Mouse (Mus musculus) adrenal gland, adult 10 weeks (tissue): ENCODE measurements around the gene Tpgs1. TPM values are rescaled to one million over a fixed set of nuclear protein-coding genes. Genes with fewer than 3 reads are reported as not detected.

Source experiments
- polyA plus RNA-seq: library from polyadenylated mRNA; stranded (reverse); fragments of 350-450 nt; fragmentation: Illumina TruSeq; extraction: RNeasy Lipid Tissue Mini Kit (QIAGEN cat#74804); gene quantifications from one replicate; pipeline ENCODE4 v1.2.3, GENCODE M21; 2014; ENCODE audit warnings: low read depth, low replicate concordance

Gene Tpgs1
- polyA plus RNA-seq, result not detected

DNA sequence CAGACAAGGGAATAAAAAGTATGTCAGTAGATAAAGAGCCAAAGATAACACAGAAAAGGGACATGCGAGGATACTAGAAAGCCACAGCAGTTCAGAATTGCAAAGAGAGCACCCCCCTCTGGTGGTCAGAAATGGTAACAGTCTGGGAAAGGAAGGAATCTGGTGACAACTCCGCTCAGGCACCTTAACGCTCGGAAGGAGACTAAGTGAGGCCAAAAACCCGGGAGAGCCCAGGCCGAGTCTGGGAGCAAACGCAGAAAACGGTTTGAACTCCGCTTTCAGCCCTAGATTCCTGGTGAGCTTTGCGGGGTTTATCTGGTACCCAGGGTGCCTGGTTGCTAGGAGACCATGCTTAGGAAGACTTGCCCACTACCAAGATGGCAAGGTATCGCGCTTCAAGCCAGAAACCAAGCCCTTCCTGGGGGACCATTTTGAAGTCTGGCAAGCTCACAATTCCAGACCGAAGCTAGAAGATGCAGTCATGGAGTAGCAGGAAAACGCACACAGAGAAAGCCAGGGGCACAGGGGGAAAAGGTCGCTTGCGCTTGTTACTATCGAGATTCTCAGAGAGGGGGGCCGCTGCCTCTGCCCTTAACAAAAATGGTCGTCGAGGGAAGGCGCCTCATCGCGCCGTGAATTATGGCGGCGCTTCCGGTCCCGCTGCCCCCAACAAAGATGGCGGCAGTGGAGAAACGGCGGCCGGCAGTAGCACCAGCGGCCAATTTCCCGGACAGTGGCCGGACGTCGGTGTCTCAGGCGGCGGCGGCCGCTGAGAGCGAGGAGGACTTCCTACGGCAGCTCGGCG lies at the start of gene Tpgs1:
Gene Tpgs1 (plus strand): TSS at position 599 of the 805 bp plus-strand sequence.

DNA sequence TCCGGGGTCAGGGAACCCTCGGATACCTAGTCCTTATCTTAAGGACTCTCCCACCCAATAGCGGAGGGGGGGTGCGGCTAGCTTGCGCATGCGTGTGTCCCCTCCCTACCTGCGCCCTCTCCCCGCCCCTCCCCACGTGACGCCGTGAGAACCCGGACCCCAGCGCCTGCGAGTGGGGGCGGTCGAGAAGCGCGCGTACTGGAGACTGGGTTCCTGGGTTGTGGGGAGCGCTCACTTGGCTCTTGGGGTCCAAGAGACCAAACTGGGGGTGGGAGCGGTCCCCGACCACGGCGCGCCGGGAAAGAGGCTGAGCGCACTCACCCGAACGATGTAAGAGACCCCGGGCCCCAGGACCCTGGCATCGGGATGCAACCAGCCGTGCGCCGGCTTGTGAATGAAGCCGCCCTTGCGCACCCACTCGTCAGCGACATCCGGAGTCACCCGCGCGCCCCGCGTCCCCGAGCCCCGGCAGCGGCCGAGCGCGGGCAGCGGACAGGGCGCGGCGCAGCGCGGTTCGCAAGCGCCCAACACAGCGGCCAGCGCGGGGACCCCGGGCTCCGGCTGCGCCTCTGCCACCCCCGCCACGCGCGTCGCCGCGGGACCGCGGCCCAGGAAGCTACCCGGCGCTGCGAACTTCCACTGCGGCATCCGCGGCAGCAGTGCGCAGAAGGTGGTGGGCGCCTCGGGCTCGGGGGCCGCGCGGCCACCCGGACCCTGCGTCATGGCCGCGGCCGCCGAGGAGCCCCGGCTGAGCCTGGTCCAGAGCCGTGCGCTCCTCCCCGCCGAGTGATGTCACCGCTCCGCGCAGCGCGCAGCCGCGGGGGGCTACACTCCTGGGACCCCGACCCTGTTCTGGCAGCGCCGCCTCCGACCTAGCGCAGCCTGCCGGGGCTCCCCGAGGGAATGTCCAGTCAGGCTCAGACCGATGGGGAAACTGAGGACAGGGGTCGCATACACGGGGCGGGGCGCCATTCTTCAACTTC lies 31.8 kb upstream of the Tpgs1 start, which contains the start of gene Shc2:
Gene Shc2 (minus strand): TSS at position 791 of the 983 bp plus-strand sequence.

DNA sequence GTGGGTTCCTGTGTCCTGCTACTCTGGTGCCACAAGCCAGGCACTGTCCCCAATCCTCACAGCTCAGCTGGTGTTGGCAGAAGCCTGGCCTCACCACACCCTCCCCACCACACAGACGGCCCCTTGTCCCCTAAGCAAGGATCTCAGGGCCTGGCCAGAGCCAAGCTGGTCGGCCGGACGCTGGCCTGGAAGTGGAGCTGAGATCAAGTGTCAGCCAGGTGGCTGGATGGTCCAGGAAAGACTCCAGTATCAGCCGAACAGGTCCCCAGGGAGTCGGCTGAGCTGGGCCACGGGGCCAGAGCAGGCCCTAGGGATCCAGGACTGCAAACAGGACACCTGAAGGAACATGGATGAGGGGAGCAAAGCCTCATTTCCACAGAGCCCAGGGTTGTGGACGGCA lies 23.5 kb upstream of the Tpgs1 start, which contains the start of gene Odf3l2:
Gene Odf3l2 (minus strand): TSS at position 28 of the 400 bp plus-strand sequence.

DNA sequence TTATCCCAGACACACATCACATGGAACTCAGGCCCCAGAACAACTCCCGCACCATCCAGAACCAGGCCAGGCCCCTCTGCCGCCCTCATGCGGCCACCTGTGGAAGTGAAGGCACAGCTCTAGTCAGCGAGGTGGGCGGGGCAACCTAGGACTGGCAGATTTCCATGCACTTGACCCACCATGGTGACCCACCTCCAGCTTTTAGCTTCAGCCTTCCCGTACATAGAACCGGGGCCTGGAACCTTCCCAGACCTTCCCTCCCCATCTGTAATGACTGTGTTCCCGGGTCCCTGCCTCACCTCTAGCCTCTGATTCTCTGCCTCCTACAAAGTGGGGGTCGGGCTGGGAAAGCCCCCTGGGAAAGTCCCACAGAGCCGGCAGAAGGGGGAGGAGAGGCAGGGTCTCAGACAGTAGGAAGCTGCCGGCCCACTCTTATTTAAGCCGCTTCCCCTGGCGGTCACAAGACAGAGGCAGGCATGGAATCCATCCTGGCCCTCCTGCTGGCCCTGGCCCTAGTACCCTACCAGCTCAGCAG lies 5.0 kb upstream of the Tpgs1 start, which contains the start of gene Madcam1:
Gene Madcam1 (plus strand): TSS at position 429 of the 535 bp plus-strand sequence.

DNA sequence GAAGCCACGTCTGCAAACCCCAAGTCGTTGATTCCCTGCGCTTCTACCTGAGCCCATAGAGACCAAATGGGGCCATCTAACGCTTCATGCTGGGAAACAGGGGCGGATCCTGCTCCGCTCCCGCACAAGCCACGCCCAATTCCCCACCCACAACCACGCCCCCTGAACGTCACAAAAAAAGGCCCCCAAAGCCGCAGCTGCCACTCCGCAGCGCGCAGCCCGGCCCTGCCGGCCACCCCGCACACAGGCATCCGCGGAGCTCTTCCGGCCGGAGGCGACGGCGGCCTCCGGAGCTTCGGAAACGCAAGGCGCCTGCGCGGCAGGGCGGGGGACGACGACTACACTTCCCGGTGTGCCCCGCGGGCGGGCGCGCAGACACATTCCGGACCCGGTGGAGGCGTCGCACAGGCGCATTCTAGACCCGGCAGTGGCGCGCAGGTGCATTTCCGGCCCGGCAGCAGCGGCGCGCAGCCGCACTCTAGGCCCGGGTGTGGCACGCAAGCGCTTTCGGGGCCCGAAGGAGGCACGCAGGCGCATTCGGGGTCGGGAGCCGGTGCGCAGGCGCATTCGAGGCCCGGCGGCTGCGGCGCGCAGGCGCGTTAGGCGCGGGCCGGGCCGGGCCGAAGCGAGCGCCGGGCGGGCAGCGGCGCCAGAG lies 12.5 kb downstream of the Tpgs1 start, which contains the start of gene Cdc34:
Gene Cdc34 (plus strand): TSS at position 605 of the 655 bp plus-strand sequence.

DNA sequence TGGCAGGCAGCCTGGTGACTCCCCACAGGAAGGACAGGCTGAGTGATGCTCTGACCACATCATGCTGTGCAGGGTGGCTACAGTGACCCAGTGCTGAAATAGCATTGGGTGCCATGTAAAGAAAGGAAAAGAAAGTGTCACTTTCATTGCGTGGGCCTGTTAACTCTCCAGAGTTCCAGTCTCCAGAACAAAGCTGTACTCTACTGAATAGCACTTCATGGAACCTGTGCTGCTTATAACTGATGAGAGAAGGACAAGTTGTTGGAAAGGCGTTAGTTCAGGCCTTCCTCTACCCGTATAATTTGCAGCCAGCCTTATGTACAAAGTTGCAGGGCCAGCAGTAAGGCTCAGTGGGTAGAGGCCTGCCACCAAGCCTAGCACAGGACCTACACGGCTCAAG lies 19.6 kb downstream of the Tpgs1 start, which contains the start of gene Gzmm:
Gene Gzmm (plus strand): TSS at position 301 of the 400 bp plus-strand sequence.

DNA sequence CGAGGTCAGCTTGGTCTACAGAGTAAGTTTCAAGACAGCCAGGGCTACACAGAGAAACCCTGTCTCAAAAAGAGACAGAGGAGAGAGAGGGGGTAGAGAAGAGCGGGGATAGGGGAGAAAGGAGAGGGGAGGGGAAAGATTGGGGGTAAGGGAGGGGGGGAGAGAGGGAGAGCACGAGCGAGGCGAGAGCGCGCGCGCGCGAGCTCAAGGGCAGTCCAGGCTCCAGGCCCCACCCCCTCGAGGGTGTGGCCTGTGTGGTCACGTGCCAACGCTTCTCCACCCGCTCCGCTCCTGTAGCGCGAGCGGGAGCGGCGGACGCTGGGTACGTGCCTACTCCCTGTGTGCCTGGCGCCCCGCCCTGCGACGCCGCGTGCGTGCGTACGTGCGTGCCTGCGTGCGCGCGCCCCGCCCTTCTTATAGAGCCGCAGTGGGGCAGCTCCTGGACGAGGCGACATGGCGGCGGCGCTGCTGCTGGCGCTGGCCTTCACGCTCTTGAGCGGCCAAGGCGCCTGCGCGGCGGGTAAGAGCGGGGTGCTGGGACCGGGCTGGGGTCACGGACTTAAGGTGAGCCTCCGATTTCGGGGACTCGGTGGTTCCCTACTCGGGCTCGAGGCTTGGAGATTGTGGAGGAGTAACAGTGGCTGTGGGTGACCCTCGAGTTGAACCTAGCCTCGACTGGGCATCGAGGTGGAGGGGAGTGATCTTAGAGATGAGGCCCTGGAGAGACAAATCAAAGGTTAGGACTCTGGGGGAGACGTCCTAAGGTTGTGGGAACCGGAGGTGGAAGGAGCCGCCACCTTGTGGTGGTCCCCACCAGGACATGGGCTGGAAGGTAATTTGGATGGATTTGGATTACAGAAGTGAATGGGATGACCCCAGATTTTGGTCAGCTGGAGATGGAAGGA lies 35.1 kb downstream of the Tpgs1 start, which contains the start of gene Bsg:
Gene Bsg (plus strand): TSS at position 427 of the 905 bp plus-strand sequence.

DNA sequence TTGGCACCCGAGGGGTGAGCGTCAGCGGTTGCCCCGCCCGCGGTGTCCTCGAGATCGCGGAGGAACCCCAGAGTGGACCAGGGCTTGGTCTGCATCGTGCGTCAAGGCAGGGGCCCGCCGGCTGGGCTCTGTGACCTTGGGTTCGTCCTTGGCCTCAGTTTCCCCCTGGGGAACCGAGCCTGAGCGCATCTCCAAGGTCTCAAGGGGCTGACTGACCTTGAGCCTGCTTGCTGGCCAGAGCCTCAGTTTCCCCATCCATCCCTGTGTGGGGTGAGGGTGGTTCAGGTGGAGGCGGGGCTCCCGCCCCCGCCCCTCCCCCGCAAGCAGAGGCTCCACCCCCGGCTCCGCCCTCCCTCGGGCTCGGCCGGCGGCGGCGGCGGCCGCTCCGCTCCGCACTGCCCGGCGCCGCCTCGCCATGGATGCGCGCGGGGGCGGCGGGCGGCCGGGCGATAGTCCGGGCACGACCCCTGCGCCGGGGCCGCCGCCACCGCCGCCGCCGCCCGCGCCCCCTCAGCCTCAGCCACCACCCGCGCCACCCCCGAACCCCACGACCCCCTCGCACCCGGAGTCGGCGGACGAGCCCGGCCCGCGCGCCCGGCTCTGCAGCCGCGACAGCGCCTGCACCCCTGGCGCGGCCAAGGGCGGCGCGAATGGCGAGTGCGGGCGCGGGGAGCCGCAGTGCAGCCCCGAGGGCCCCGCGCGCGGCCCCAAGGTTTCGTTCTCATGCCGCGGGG lies 47.3 kb downstream of the Tpgs1 start, which contains the start of gene Hcn2:
Gene Hcn2 (plus strand): TSS at position 381 of the 734 bp plus-strand sequence.

Other genes starting within 250 kb of the Tpgs1 start
- not detected for gene Vmn2r83, start 200.6 kb upstream of the Tpgs1 start, polyA plus RNA-seq
- 1.7 TPM for gene Plpp2, start 135.6 kb upstream of the Tpgs1 start, polyA plus RNA-seq
- gene Mier2, start 114.2 kb upstream of the Tpgs1 start, polyA plus RNA-seq, result not detected
- gene Theg, start 82.0 kb upstream of the Tpgs1 start, polyA plus RNA-seq, result not detected
- not detected for gene C2cd4c, start 55.3 kb upstream of the Tpgs1 start, polyA plus RNA-seq
- gene Shc2, start 31.5 kb upstream of the Tpgs1 start, polyA plus RNA-seq, result 1.1 TPM
- gene Odf3l2, start 23.6 kb upstream of the Tpgs1 start, polyA plus RNA-seq, result not detected
- gene Madcam1, start 4.8 kb upstream of the Tpgs1 start, polyA plus RNA-seq, result not detected
- gene Cdc34, start 12.8 kb downstream of the Tpgs1 start, polyA plus RNA-seq, result not detected
- gene Gzmm, start 19.7 kb downstream of the Tpgs1 start, polyA plus RNA-seq, result not detected
- 289 TPM for gene Bsg, start 35.1 kb downstream of the Tpgs1 start, polyA plus RNA-seq
- not detected for gene Hcn2, start 47.3 kb downstream of the Tpgs1 start, polyA plus RNA-seq
- not detected for gene Polrmt, start 77.2 kb downstream of the Tpgs1 start, polyA plus RNA-seq
- not detected for gene Fgf22, start 85.7 kb downstream of the Tpgs1 start, polyA plus RNA-seq
- gene Rnf126, start 97.6 kb downstream of the Tpgs1 start, polyA plus RNA-seq, result 0.58 TPM
- gene Fstl3, start 107.9 kb downstream of the Tpgs1 start, polyA plus RNA-seq, result 6.9 TPM
- gene Prss57, start 121.6 kb downstream of the Tpgs1 start, polyA plus RNA-seq, result not detected
- 0.93 TPM for gene Palm, start 124.2 kb downstream of the Tpgs1 start, polyA plus RNA-seq
- gene Misp, start 151.6 kb downstream of the Tpgs1 start, polyA plus RNA-seq, result not detected
- 69.8 TPM for gene Ptbp1, start 185.1 kb downstream of the Tpgs1 start, polyA plus RNA-seq
- gene Prtn3, start 205.1 kb downstream of the Tpgs1 start, polyA plus RNA-seq, result not detected
- gene Plppr3, start 205.3 kb downstream of the Tpgs1 start, polyA plus RNA-seq, result not detected
- gene Elane, start 216.9 kb downstream of the Tpgs1 start, polyA plus RNA-seq, result not detected
- gene Cfd, start 221.5 kb downstream of the Tpgs1 start, polyA plus RNA-seq, result 14.9 TPM
- gene Med16, start 239.6 kb downstream of the Tpgs1 start, polyA plus RNA-seq, result not detected
- gene Gm26602, start 241.5 kb downstream of the Tpgs1 start, polyA plus RNA-seq, result not detected
- gene Kiss1r, start 247.6 kb downstream of the Tpgs1 start, polyA plus RNA-seq, result not detected